Mouse (Mus musculus): ENCODE results near the gene Nav1. TPM values are rescaled to one million over a fixed set of nuclear protein-coding genes. Genes with fewer than 3 reads are reported as not detected.
A peak's percentile ranks its signal among the peaks of the same experiment; 100 is the strongest.

Gene Nav1
- polyA plus RNA-seq, 1 experiment from 2014 or later = 13.6 TPM

- peak overlapping the region; percentile 57 for H3K9ac ChIP-seq
- no peaks in the 10 kb centered on the region for H3K27me3 ChIP-seq
- peak; percentile 71 for ATAC-seq (ENCODE audit: insufficient number of reproducible peaks, low FRiP score, low TSS enrichment, low read depth)
- peak overlapping the region; percentile 90 for H3K27ac ChIP-seq (replicated peaks)
- under 1% methylated on average over 14 of the region's 14 CpGs for WGBS
- H3K4me2 ChIP-seq (replicated peaks) = peak overlapping the region; percentile 69
- peaks cover 10% of the 10 kb centered on the region for H3K36me3 ChIP-seq
- peaks cover 25% of the 10 kb centered on the region for H3K4me1 ChIP-seq
- H3K4me3 ChIP-seq (replicated peaks) = peak overlapping the region; percentile 95
- no peaks in the 10 kb centered on the region for H3K9me3 ChIP-seq (replicated peaks)
These were observed 176.5 kb downstream of the Nav1 start for GRCm38 (mm10) chr1:135430669-135431017.

DNA sequence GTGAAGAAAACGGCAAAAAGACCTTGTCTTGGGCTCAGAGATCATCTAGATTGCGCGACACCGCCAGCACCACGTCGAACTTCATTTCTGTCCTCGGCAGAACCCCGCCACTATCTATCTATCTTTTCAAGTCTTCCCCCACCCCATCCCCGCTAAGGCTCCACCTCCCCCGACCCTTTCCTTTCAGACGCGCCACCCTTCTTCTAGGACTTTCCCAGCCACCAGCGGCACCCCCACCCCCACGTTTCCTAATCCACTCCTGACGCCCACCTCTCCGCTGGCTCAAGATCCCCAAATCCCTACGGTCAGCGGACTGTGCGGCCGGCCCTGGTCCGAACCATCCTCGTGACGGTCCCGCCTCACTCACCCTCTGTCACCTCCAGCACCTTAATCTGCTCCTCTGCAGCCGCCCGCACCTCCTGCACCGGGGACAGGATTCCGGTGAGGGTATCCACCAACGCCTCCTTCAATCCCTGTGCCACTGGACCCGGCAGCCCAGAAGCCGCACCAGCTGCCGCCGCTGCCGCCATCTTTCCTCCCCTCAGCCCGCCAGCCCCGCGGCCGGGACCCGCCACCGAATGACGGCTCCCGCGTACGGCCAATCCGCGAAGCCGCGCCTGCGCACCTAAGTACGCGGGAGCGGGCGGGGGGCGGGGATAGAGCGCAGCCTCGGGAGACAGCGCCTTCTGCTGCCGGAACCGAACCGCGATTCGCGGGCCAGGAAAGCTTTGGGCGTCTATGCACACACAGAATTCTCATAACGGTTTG, 177.0 kb downstream of the Nav1 start, which contains the start of gene Ipo9:
Gene Ipo9, minus strand, starts transcription at position 599 of the 768 bp plus-strand sequence.
- peak; percentile 95 for ATAC-seq (ENCODE audit: insufficient number of reproducible peaks, low FRiP score, low TSS enrichment, low read depth)
- Histone ChIP-seq H3K4me1 (peaks cover 25% of the 10 kb centered on the region), H3K4me3 (replicated peaks) (peak within 1 kb of the TSS; percentile 95), H3K9me3 (replicated peaks) (no peaks in the 10 kb centered on the region), H3K36me3 (peaks cover 15% of the 10 kb centered on the region), H3K4me2 (replicated peaks) (peak within 1 kb of the TSS; percentile 69), H3K27me3 (no peaks in the 10 kb centered on the region), H3K27ac (replicated peaks) (peak within 1 kb of the TSS; percentile 90), H3K9ac (peak within 1 kb of the TSS; percentile 85)
- WGBS = under 1% methylated on average over 65 of the region's 65 CpGs

DNA sequence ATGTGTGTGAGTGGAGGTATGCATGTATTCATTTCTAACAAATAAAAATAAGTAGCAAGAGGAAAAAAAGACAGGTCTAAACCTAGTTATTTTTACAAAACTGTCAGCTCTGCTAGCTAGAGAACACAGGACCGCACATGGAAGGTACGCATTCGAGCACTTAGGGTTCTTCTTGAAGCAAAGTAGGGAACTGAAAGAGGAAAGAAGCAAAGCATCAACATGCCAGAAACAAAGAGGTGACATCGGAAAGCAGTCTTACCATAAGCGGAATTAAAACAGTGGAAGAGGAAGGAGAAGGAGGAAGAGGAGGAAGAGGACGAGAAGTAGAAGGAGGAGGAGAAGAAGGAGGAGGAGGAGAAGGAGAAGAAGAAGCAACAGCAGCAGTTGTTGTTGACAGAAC, 179.7 kb downstream of the Nav1 start:
- H3K4me2 ChIP-seq (replicated peaks) = no peak overlapping the region
- no peak overlapping the region for H3K9ac ChIP-seq
- H3K4me1 ChIP-seq = peaks cover 25% of the 10 kb centered on the region
- H3K27me3 ChIP-seq = no peaks in the 10 kb centered on the region
- ATAC-seq (ENCODE audit: insufficient number of reproducible peaks, low FRiP score, low TSS enrichment, low read depth) = no peak
- no peak overlapping the region for H3K4me3 ChIP-seq (replicated peaks)
- H3K36me3 ChIP-seq = peaks cover 30% of the 10 kb centered on the region
- H3K27ac ChIP-seq (replicated peaks) = no peak overlapping the region
- H3K9me3 ChIP-seq (replicated peaks) = no peaks in the 10 kb centered on the region
- 84% methylated on average over 6 of the region's 6 CpGs for WGBS

DNA sequence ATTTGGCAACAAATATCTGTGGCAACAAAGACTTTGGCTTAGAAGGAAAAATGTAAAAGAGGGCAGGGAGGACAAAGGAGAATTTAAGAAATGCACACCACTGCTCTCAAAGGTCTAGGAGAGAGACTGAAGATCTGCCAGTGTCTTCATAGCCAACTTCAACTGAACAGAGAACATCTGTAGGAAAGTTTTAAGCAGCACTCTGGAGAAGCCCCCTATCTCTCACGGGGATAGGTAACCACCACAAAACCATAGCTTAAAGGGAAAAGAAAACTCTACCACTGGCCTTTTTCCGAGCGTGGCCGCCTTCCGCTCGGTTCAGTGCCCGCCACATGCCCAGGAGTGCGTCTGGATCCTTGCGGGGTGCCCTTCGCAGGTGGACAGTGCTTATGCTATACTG, 180.4 kb downstream of the Nav1 start:
- no peak overlapping the region for H3K9ac ChIP-seq
- no peaks in the 10 kb centered on the region for H3K27me3 ChIP-seq
- no peak for ATAC-seq (ENCODE audit: insufficient number of reproducible peaks, low FRiP score, low TSS enrichment, low read depth)
- peaks cover 30% of the 10 kb centered on the region for H3K36me3 ChIP-seq
- H3K4me2 ChIP-seq (replicated peaks) = no peak overlapping the region
- H3K9me3 ChIP-seq (replicated peaks) = no peaks in the 10 kb centered on the region
- no peak overlapping the region for H3K4me3 ChIP-seq (replicated peaks)
- H3K27ac ChIP-seq (replicated peaks) = no peak overlapping the region
- peaks cover 25% of the 10 kb centered on the region for H3K4me1 ChIP-seq
- 88% methylated on average over 10 of the region's 10 CpGs for WGBS

DNA sequence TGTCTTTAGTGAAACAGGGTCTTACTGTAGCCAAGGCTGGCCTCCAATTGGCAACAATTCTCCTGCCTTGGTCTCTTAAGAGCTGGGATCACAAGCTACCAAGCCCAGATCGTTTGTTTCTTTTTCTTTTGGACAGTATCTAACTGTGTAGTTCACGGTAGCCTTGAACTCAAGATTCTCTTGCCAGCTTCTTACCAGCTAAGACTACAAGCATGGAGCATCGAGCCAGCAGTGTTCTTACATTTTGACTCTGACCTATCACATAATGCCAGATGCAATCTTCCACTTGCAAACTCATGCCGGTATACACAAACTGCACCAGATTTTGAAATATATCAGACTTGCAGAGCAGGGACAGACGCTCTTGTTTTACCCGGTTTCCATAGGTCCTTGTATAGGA, 184.3 kb downstream of the Nav1 start:
- Histone ChIP-seq H3K4me1 (no peaks in the 10 kb centered on the region; the same call in 1 of the 2 replicates), H3K4me2 (replicated peaks) (no peak overlapping the region), H3K4me3 (replicated peaks) (no peak overlapping the region), H3K36me3 (peaks cover 53% of the 10 kb centered on the region), H3K27ac (replicated peaks) (no peak overlapping the region), H3K9me3 (replicated peaks) (no peaks in the 10 kb centered on the region), H3K27me3 (no peaks in the 10 kb centered on the region), H3K9ac (no peak overlapping the region)
- no peak for ATAC-seq (ENCODE audit: insufficient number of reproducible peaks, low FRiP score, low TSS enrichment, low read depth)
- 89% methylated on average over 6 of the region's 6 CpGs for WGBS

DNA sequence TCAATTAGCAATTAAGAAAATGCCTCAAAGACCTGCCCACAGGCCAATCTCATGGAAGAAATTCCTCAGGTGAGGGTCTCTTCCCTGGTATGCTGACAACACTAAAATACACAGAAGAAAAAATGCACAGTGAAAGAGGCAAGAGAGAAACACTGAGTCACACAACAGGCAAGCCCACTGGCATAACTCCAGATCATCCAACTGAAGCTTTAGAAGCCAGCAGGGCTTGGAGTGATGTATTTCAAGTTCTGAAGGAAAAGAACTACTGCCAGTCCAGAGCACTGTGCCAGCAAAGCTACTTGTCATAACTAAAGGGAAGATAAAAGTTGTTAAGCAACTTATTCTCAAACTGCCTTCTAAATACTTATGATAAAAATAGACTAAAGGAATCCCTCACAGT, 193.1 kb downstream of the Nav1 start:
- H3K36me3 ChIP-seq = peaks cover 80% of the 10 kb centered on the region
- no peak overlapping the region for H3K4me3 ChIP-seq (replicated peaks)
- no peaks in the 10 kb centered on the region for H3K27me3 ChIP-seq
- H3K27ac ChIP-seq (replicated peaks) = no peak overlapping the region
- H3K9me3 ChIP-seq (replicated peaks) = no peaks in the 10 kb centered on the region
- H3K4me1 ChIP-seq = no peaks in the 10 kb centered on the region
- no peak for ATAC-seq (ENCODE audit: insufficient number of reproducible peaks, low FRiP score, low TSS enrichment, low read depth)
- H3K9ac ChIP-seq = no peak overlapping the region
- no peak overlapping the region for H3K4me2 ChIP-seq (replicated peaks)

- no peak for ATAC-seq (ENCODE audit: insufficient number of reproducible peaks, low FRiP score, low TSS enrichment, low read depth)
- Histone ChIP-seq H3K9ac (no peak overlapping the region), H3K4me3 (replicated peaks) (no peak overlapping the region), H3K4me2 (replicated peaks) (no peak overlapping the region), H3K9me3 (replicated peaks) (no peaks in the 10 kb centered on the region), H3K36me3 (peaks cover 79% of the 10 kb centered on the region), H3K27ac (replicated peaks) (no peak overlapping the region), H3K4me1 (no peaks in the 10 kb centered on the region), H3K27me3 (no peaks in the 10 kb centered on the region)
- 76% methylated on average over 4 of the region's 4 CpGs for WGBS
These were observed 195.0 kb downstream of the Nav1 start for GRCm38 (mm10) chr1:135412130-135412529.

GRCm38 (mm10) chr1:135410967-135411366, 196.1 kb downstream of the Nav1 start:
- Histone ChIP-seq H3K4me3 (replicated peaks) (no peak overlapping the region), H3K27ac (replicated peaks) (no peak overlapping the region), H3K4me2 (replicated peaks) (no peak overlapping the region), H3K36me3 (peaks cover 77% of the 10 kb centered on the region), H3K27me3 (no peaks in the 10 kb centered on the region), H3K9ac (no peak overlapping the region), H3K4me1 (no peaks in the 10 kb centered on the region), H3K9me3 (replicated peaks) (no peaks in the 10 kb centered on the region)
- WGBS = 75% methylated on average over 2 of the region's 2 CpGs
- ATAC-seq (ENCODE audit: insufficient number of reproducible peaks, low FRiP score, low TSS enrichment, low read depth) = no peak

DNA sequence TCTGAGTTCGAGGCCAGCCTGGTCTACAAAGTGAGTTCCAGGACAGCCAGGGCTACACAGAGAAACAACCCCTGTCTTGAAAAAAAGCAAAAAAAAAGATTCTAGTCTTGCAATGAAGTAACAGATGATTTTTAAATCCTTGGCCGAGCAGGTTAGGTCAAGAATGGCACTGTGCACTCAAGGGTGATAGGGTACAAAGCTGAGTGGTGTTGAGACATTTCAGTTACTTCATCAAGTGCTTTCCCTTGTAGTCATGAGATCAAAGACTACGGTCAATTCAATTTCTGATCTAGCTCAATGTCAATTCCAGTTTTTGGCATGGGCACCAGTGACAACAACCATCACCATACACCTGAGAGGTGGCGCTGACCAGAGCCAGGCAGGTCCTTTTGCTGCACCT, 198.1 kb downstream of the Nav1 start:
- no peak overlapping the region for H3K4me2 ChIP-seq (replicated peaks)
- no peak overlapping the region for H3K9ac ChIP-seq
- H3K4me3 ChIP-seq (replicated peaks) = no peak overlapping the region
- H3K4me1 ChIP-seq = no peaks in the 10 kb centered on the region
- no peak for ATAC-seq (ENCODE audit: insufficient number of reproducible peaks, low FRiP score, low TSS enrichment, low read depth)
- H3K27me3 ChIP-seq = no peaks in the 10 kb centered on the region
- WGBS = 98% methylated on average over 4 of the region's 4 CpGs
- peaks cover 80% of the 10 kb centered on the region for H3K36me3 ChIP-seq
- H3K9me3 ChIP-seq (replicated peaks) = no peaks in the 10 kb centered on the region
- H3K27ac ChIP-seq (replicated peaks) = no peak overlapping the region

- no peak overlapping the region for H3K27ac ChIP-seq (replicated peaks)
- no peaks in the 10 kb centered on the region for H3K27me3 ChIP-seq
- H3K36me3 ChIP-seq = peaks cover 85% of the 10 kb centered on the region
- no peak for ATAC-seq (ENCODE audit: insufficient number of reproducible peaks, low FRiP score, low TSS enrichment, low read depth)
- H3K9ac ChIP-seq = no peak overlapping the region
- 76% methylated on average over 7 of the region's 7 CpGs for WGBS
- no peaks in the 10 kb centered on the region for H3K9me3 ChIP-seq (replicated peaks)
- H3K4me2 ChIP-seq (replicated peaks) = no peak overlapping the region
- H3K4me3 ChIP-seq (replicated peaks) = no peak overlapping the region
- H3K4me1 ChIP-seq = no peaks in the 10 kb centered on the region
These were observed 201.7 kb downstream of the Nav1 start for GRCm38 (mm10) chr1:135405356-135405755.

DNA sequence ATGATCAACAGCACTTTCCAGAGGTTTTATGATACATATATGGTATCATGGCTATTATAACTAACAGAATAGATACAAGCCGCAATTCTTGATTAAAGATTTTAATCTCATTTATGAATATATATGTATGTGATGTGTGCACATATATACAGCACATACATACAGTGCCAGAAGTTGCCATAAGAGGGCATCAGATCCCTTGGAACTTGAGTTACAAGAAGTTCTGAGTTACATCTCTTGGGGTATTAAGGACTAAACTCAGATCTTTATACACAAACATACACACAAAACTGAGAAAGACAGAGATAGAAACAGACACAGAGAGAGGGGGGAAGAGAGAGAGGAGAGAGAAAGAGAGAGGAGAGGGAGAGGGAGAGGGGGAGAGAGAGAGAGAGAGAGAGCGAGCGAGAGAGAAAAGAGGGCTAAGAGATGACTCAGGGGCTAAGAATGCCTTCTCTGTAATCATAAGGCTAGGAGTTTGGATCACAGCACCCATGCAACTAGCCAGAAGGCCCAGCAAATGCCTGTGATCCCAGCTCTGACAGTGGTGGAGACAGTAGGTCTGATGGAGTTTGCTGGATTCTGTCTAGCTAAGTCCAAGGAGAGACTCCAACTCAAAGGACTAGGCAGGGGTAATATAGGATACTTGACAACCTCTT, 205.5 kb downstream of the Nav1 start:
- Histone ChIP-seq H3K4me3 (replicated peaks) (no peak overlapping the region), H3K4me2 (replicated peaks) (no peak overlapping the region), H3K27me3 (no peaks in the 10 kb centered on the region), H3K4me1 (no peaks in the 10 kb centered on the region), H3K27ac (replicated peaks) (no peak overlapping the region), H3K36me3 (peaks cover 82% of the 10 kb centered on the region), H3K9ac (no peak overlapping the region), H3K9me3 (replicated peaks) (no peaks in the 10 kb centered on the region)
- WGBS = 84% methylated on average over 3 of the region's 3 CpGs
- ATAC-seq (ENCODE audit: insufficient number of reproducible peaks, low FRiP score, low TSS enrichment, low read depth) = no peak

- no peak overlapping the region for H3K4me2 ChIP-seq (replicated peaks)
- no peaks in the 10 kb centered on the region for H3K9me3 ChIP-seq (replicated peaks)
- H3K27ac ChIP-seq (replicated peaks) = no peak overlapping the region
- no peak overlapping the region for H3K9ac ChIP-seq
- peaks cover 75% of the 10 kb centered on the region for H3K36me3 ChIP-seq
- 94% methylated on average over 5 of the region's 5 CpGs for WGBS
- H3K4me3 ChIP-seq (replicated peaks) = no peak overlapping the region
- no peaks in the 10 kb centered on the region for H3K4me1 ChIP-seq
- no peaks in the 10 kb centered on the region for H3K27me3 ChIP-seq
- no peak for ATAC-seq (ENCODE audit: insufficient number of reproducible peaks, low FRiP score, low TSS enrichment, low read depth)
These were observed 207.6 kb downstream of the Nav1 start for GRCm38 (mm10) chr1:135399466-135399865.

Data from embryonic facial prominence, embryonic 15.5 days (tissue).